Mouse (Mus musculus) small intestine, adult 2 months (tissue): ENCODE measurements at regions not wholly inside any gene's neighbourhood (a gene's known extent, or its start where the extent isn't known, plus 50 kb on each side); places are given as distances from the start of the nearest gene placed in this dataset.

Experiments
- CTCF ChIP-seq: fragments of 200-500 bp; IDR thresholded peaks from 2 replicates; pipeline ENCODE4 v1.5.1; 2012; ENCODE audit warnings: low read depth, mild to moderate bottlenecking, control low read depth, inconsistent platforms, low read length, moderate library complexity, mixed read lengths; ENCODE audit not compliant: insufficient replicate concordance, insufficient read length; ENCODE audit errors: extremely low read depth
- POLR2A ChIP-seq: fragments of 200-500 bp; IDR thresholded peaks from 2 replicates; pipeline ENCODE4 v1.6.1; 2012; ENCODE audit warnings: low read depth, mild to moderate bottlenecking, control low read depth, inconsistent platforms, low read length, moderate library complexity

DNA sequence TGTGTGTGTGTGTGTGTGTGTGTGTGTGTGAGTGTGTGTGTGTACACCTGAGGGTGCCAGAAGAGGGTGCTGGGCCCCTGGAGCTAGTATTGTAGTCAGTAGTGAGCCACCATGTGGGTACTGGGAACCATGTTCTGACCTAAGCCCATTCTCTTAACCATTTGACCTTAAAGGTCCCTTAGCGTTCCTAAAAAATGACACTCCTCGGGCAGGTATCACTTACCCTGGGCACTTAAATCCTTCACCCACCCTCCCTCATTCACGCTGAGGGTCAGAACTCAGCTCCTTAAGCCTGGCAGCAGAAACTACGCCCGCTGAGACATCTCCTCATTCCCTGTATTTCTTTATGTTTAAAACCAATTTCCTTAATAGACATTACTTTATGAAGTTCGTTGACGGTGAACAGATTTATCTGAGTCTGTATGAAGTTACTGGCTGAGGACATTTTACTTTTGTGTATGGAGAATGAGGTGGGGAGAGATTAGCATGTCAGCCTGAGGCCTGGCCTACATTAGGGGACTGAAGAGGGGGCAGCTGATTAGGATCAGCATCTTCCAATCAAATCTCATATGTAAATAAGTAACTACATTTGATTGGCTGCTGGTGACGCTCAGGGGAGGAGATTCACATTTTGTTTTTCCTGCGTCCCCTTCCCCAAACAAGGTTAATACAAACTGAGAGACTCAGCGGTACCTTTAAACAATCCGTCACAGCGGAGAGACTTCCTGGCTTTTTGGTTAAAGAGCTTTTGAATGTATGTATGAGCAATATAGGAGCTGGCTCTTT lies 61.8 kb upstream of the Gadl1 start:
- TF ChIP-seq CTCF (no peak), POLR2A (no peak)
